Mouse (Mus musculus) forebrain, postnatal 0 days (tissue): ENCODE measurements at regions not wholly inside any gene's neighbourhood (a gene's known extent, or its start where the extent isn't known, plus 50 kb on each side); places are given as distances from the start of the nearest gene placed in this dataset.
A peak's percentile ranks its signal among the peaks of the same experiment; 100 is the strongest.
"Not testable (repeated sequence)": the region's sequence is repeated elsewhere in the genome, so short reads cannot be mapped to it uniquely, and the experiment has no call there.

Experiments
- ATAC-seq: fragments of 200-750 bp; cut with Nextera tagmentation; 2 replicates; pipeline ENCODE4 v1.8.0; 2017; ENCODE audit warnings: mild to moderate bottlenecking, moderate library complexity
- DNase-seq: peaks from one replicate; pipeline ENCODE4 v3.0.0-alpha.2; 2015
- H3K27ac ChIP-seq: fragments of 300-500 bp; sonication (generic); 2 replicates; pipeline ENCODE4 v1.5.1; 2014; ENCODE audit warnings: low read depth, mild to moderate bottlenecking, antibody characterized with exemption, low read length, moderate library complexity, mixed read lengths
- H3K27me3 ChIP-seq: fragments of 300-500 bp; sonication (generic); 2 replicates; pipeline ENCODE4 v1.6.1; 2014; ENCODE audit warnings: mild to moderate bottlenecking, low read length, mixed read lengths; ENCODE audit not compliant: insufficient read depth
- H3K36me3 ChIP-seq: fragments of 300-500 bp; sonication (generic); 2 replicates; pipeline ENCODE4 v1.6.1; 2014; ENCODE audit warnings: mild to moderate bottlenecking, moderate library complexity; ENCODE audit not compliant: insufficient read depth
- H3K4me1 ChIP-seq: fragments of 300-500 bp; sonication (generic); 2 replicates; pipeline ENCODE4 v1.6.1; 2014; ENCODE audit warnings: antibody characterized with exemption; ENCODE audit not compliant: insufficient read depth
- H3K4me2 ChIP-seq: fragments of 300-500 bp; sonication (generic); 2 replicates; pipeline ENCODE4 v1.6.1; 2014; ENCODE audit warnings: low read depth, mild to moderate bottlenecking, moderate library complexity
- H3K4me3 ChIP-seq: fragments of 300-500 bp; sonication (generic); 2 replicates; pipeline ENCODE4 v1.5.1; 2014; ENCODE audit warnings: low read depth, low read length, mixed read lengths
- H3K9ac ChIP-seq: fragments of 300-500 bp; sonication (generic); 2 replicates; pipeline ENCODE4 v1.6.1; 2014; ENCODE audit warnings: mild to moderate bottlenecking
- H3K9me3 ChIP-seq: fragments of 300-500 bp; sonication (generic); 2 replicates; pipeline ENCODE4 v1.6.1; 2016; ENCODE audit warnings: low read length
- CTCF ChIP-seq: sonication (generic); IDR thresholded peaks from 2 replicates; pipeline ENCODE4 v1.5.1; 2016; ENCODE audit warnings: antibody characterized with exemption, control low read depth, low read depth
- whole genome bisulfite sequencing: fragments of 180-500 bp; shearing (Covaris S2); extraction: QIAGEN DNeasy Blood & Tissue Kit; methylation state at CpG from one replicate; pipeline ENCODE4 v1.1.7; 2014; 5-methylcytosine and 5-hydroxymethylcytosine counted together

GRCm38 (mm10) chr11:71285193-71285592 is 54.7 kb upstream of the Nlrp1b start:
- no peak for DNase-seq
- no peaks in the 10 kb centered on the region for H3K4me1 ChIP-seq
- H3K36me3 ChIP-seq = no peaks in the 10 kb centered on the region
- H3K9me3 ChIP-seq = no peaks in the 10 kb centered on the region
- WGBS = 84% methylated on average over 2 of the region's 2 CpGs
- H3K4me3 ChIP-seq = no peak overlapping the region
- TF ChIP-seq CTCF = no peak
- H3K4me2 ChIP-seq = no peak overlapping the region
- H3K27me3 ChIP-seq = no peaks in the 10 kb centered on the region
- ATAC-seq = no peak
- H3K27ac ChIP-seq = no peak overlapping the region
- no peak overlapping the region for H3K9ac ChIP-seq

GRCm38 (mm10) chr11:71288243-71288642 is 57.7 kb upstream of the Nlrp1b start:
- H3K27ac ChIP-seq, ATAC-seq, H3K27me3 ChIP-seq, H3K4me2 ChIP-seq, H3K9ac ChIP-seq, H3K9me3 ChIP-seq, DNase-seq, H3K36me3 ChIP-seq, H3K4me3 ChIP-seq, H3K4me1 ChIP-seq: not testable (repeated sequence)

- ATAC-seq (no peak), DNase-seq (no peak)
- Histone ChIP-seq H3K27me3 (no peaks in the 10 kb centered on the region), H3K9me3 (no peaks in the 10 kb centered on the region), H3K4me3 (no peak overlapping the region), H3K4me1 (no peaks in the 10 kb centered on the region), H3K4me2 (no peak overlapping the region), H3K27ac (no peak overlapping the region), H3K9ac (no peak overlapping the region), H3K36me3 (no peaks in the 10 kb centered on the region)
- TF ChIP-seq CTCF = no peak
- WGBS = 91% methylated on average over 1 of the region's 1 CpGs
Observed at GRCm38 (mm10) chr11:71289490-71289889, 59.0 kb upstream of the Nlrp1b start.

- no peak overlapping the region for H3K27ac ChIP-seq
- 91% methylated on average over 1 of the region's 1 CpGs for whole genome bisulfite sequencing
- H3K4me3 ChIP-seq = no peak overlapping the region
- H3K9ac ChIP-seq = no peak overlapping the region
- no peaks in the 10 kb centered on the region for H3K36me3 ChIP-seq
- no peaks in the 10 kb centered on the region for H3K9me3 ChIP-seq
- no peak for TF ChIP-seq CTCF
- DNase-seq (no peak), ATAC-seq (no peak)
- H3K4me1 ChIP-seq = no peaks in the 10 kb centered on the region
- H3K27me3 ChIP-seq = no peaks in the 10 kb centered on the region
- H3K4me2 ChIP-seq = no peak overlapping the region
Observed at GRCm38 (mm10) chr11:71299479-71299878, 68.9 kb upstream of the Nlrp1b start.

GRCm38 (mm10) chr11:71323439-71323838 is 92.9 kb upstream of the Nlrp1b start:
- no peak overlapping the region for H3K4me3 ChIP-seq
- no peaks in the 10 kb centered on the region for H3K27me3 ChIP-seq
- H3K4me2 ChIP-seq = no peak overlapping the region
- H3K36me3 ChIP-seq = no peaks in the 10 kb centered on the region
- H3K9ac ChIP-seq = no peak overlapping the region
- no peaks in the 10 kb centered on the region for H3K4me1 ChIP-seq
- no peak overlapping the region for H3K27ac ChIP-seq
- WGBS = 27% methylated on average over 1 of the region's 1 CpGs
- no peaks in the 10 kb centered on the region for H3K9me3 ChIP-seq
- no peak; the same call in 1 of the 2 replicates for ATAC-seq
- TF ChIP-seq CTCF = peak; percentile 73
- DNase-seq = peak; percentile 58

- ATAC-seq (0 out of 2 replicates have a peak, but pooled peaks have one; percentile 34), DNase-seq (peak; percentile 71)
- Histone ChIP-seq H3K9me3 (no peaks in the 10 kb centered on the region), H3K27ac (no peak overlapping the region), H3K4me2 (no peak overlapping the region), H3K4me1 (no peaks in the 10 kb centered on the region), H3K36me3 (no peaks in the 10 kb centered on the region), H3K9ac (no peak overlapping the region), H3K4me3 (no peak overlapping the region), H3K27me3 (no peaks in the 10 kb centered on the region)
- TF ChIP-seq CTCF = peak; percentile 78
- WGBS = 0% methylated on average over 1 of the region's 1 CpGs
Observed at GRCm38 (mm10) chr11:71337428-71337827, 106.9 kb upstream of the Nlrp1b start.

GRCm38 (mm10) chr11:71346024-71346423 is 115.5 kb upstream of the Nlrp1b start:
- WGBS = 15% methylated on average over 3 of the region's 3 CpGs
- H3K27me3 ChIP-seq = no peaks in the 10 kb centered on the region
- H3K27ac ChIP-seq = no peak overlapping the region
- H3K4me1 ChIP-seq = no peaks in the 10 kb centered on the region
- DNase-seq (peak; percentile 84), ATAC-seq (peak; percentile 64; the same call in 1 of the 2 replicates)
- H3K4me3 ChIP-seq = no peak overlapping the region
- no peak overlapping the region for H3K9ac ChIP-seq
- H3K4me2 ChIP-seq = no peak overlapping the region
- H3K9me3 ChIP-seq = no peaks in the 10 kb centered on the region
- TF ChIP-seq CTCF = peak; percentile 70
- no peaks in the 10 kb centered on the region for H3K36me3 ChIP-seq

- DNase-seq (no peak), ATAC-seq (no peak)
- no peaks in the 10 kb centered on the region for H3K4me1 ChIP-seq
- peak; percentile 43 for TF ChIP-seq CTCF
- H3K9ac ChIP-seq = no peak overlapping the region
- no peaks in the 10 kb centered on the region for H3K36me3 ChIP-seq
- H3K27ac ChIP-seq = no peak overlapping the region
- H3K4me2 ChIP-seq = no peak overlapping the region
- H3K27me3 ChIP-seq = no peaks in the 10 kb centered on the region
- 22% methylated on average over 3 of the region's 3 CpGs for WGBS
- H3K9me3 ChIP-seq = no peaks in the 10 kb centered on the region
- H3K4me3 ChIP-seq = no peak overlapping the region
Observed at GRCm38 (mm10) chr11:71357089-71357488, 126.6 kb upstream of the Nlrp1b start.
